Mouse (Mus musculus): ENCODE measurements around the gene Ntng1. TPM values are rescaled to one million over a fixed set of nuclear protein-coding genes. Genes with fewer than 3 reads are reported as not detected.

Gene Ntng1
- polyA plus RNA-seq, 1 experiment: 0.05 TPM

DNA sequence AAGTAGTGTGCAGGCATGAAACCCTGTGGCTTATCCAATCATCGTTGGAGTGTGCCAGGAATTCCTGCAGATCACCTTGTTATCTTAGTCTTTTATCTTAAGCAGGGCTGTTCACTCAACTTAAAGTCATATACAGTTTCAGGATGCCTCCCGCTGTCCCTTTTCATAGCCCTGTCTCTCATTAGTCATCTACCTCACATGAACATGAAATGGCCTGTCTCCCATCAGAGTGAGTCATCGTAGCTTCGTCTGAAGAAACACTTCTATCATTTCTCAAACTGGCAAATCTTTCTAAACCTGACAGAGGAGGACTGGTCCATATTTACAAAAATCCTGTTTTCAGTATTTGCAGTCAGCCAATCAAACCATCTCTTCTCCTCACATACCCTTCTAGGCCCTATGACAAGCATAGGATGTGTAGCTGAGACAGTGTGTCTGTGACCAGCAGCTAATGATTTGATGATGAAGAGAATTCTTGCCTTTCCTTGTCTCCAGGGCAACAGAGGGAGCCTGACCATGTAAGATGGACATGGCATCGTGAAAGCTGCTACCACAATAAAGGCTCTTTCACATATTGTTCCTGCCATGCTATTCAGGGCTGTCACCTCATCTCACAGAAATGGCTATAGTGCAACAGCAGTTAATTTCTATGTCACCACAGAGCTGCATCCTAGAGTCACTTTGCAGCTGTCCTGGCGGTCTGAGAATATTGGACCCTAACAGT lies 336.4 kb downstream of the Ntng1 start:
- Histone ChIP-seq H3K27me3 (ENCODE audit: control insufficient read depth, insufficient read depth, low read length) (no peaks in the 10 kb centered on the region), H3K4me1 (ENCODE audit: control insufficient read depth, insufficient read depth, insufficient read length) (no peaks in the 10 kb centered on the region), H3K4me3 (ENCODE audit: extremely low read depth, insufficient read depth, insufficient read length) (no peak overlapping the region), H3K36me3 (ENCODE audit: control insufficient read depth, insufficient read depth, low read length) (no peaks in the 10 kb centered on the region), H3K27ac (ENCODE audit: insufficient read depth, low read length) (no peak overlapping the region)
- TF ChIP-seq CTCF (IDR thresholded peaks at IDR 0.05; ENCODE audit: extremely low read depth, insufficient read depth, insufficient read length, insufficient replicate concordance) (no peak), POLR2A (IDR thresholded peaks at IDR 0.05; ENCODE audit: low read depth, low read length) (no peak)
- DNase-seq (ENCODE audit: low read depth in 1 of 2, low spot score in 2 of 2): no peak
- WGBS: 87% methylated on average over 6 of the region's 6 CpGs

DNA sequence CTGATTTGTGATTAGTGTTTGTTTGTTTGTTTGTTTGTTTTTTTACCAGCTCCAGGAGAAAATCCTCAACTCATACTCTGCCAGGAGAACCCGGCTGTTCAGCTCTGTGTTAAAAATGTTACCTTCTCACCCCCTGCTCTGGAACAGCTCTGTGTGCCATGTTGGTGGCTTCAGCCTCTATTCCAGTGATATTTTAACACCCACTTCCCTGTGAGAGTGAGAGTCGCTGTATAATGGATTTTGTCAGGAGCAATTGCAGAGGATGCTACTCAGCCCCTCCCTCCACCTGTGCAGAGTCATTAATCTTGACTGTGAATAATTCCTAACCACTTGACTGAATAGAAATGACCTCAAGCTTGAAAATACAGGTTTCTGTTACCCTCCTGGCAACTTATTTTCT lies 339.7 kb downstream of the Ntng1 start:
- DNase-seq (ENCODE audit: low read depth in 1 of 2, low spot score in 2 of 2): no peak
- no peaks in the 10 kb centered on the region for H3K36me3 ChIP-seq (ENCODE audit: control insufficient read depth, insufficient read depth, low read length)
- no peak overlapping the region for H3K27ac ChIP-seq (ENCODE audit: insufficient read depth, low read length)
- 87% methylated on average over 2 of the region's 2 CpGs for WGBS
- no peak for TF ChIP-seq CTCF (IDR thresholded peaks at IDR 0.05; ENCODE audit: extremely low read depth, insufficient read depth, insufficient read length, insufficient replicate concordance)
- TF ChIP-seq POLR2A (IDR thresholded peaks at IDR 0.05; ENCODE audit: low read depth, low read length): no peak
- H3K4me1 ChIP-seq (ENCODE audit: control insufficient read depth, insufficient read depth, insufficient read length): no peaks in the 10 kb centered on the region
- no peaks in the 10 kb centered on the region for H3K27me3 ChIP-seq (ENCODE audit: control insufficient read depth, insufficient read depth, low read length)
- no peak overlapping the region for H3K4me3 ChIP-seq (ENCODE audit: extremely low read depth, insufficient read depth, insufficient read length)

GRCm38 (mm10) chr3:109803616-109804015 lies 340.2 kb downstream of the Ntng1 start:
- DNase-seq (ENCODE audit: low read depth in 1 of 2, low spot score in 2 of 2): no peak
- no peak for TF ChIP-seq POLR2A (IDR thresholded peaks at IDR 0.05; ENCODE audit: low read depth, low read length)
- Histone ChIP-seq H3K4me1 (ENCODE audit: control insufficient read depth, insufficient read depth, insufficient read length) (no peaks in the 10 kb centered on the region), H3K27ac (ENCODE audit: insufficient read depth, low read length) (no peak overlapping the region), H3K27me3 (ENCODE audit: control insufficient read depth, insufficient read depth, low read length) (no peaks in the 10 kb centered on the region), H3K4me3 (ENCODE audit: extremely low read depth, insufficient read depth, insufficient read length) (no peak overlapping the region), H3K36me3 (ENCODE audit: control insufficient read depth, insufficient read depth, low read length) (no peaks in the 10 kb centered on the region)
- WGBS: 87% methylated on average over 3 of the region's 3 CpGs

DNA sequence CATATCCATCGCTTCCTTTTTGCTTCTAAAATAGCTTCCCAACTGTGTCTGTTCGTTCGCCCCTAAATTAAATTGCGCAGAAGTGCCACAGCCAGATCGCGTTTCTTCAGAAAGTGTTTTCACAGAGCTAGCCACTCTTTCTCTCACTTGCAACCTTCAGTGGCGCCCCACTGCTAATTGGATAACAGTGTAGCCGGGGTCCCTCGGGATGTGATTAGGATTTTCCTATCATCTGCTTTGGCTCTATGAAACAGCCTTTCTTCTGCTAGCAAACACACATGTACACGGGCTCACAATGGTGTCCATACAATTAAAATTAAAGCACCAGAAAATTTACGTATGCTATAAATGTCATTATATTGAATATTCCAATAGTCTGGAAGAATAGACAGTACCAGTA lies 346.5 kb downstream of the Ntng1 start:
- Histone ChIP-seq H3K27me3 (ENCODE audit: control insufficient read depth, insufficient read depth, low read length) (no peaks in the 10 kb centered on the region), H3K4me3 (ENCODE audit: extremely low read depth, insufficient read depth, insufficient read length) (no peak overlapping the region), H3K27ac (ENCODE audit: insufficient read depth, low read length) (no peak overlapping the region), H3K36me3 (ENCODE audit: control insufficient read depth, insufficient read depth, low read length) (no peaks in the 10 kb centered on the region), H3K4me1 (ENCODE audit: control insufficient read depth, insufficient read depth, insufficient read length) (no peaks in the 10 kb centered on the region)
- 94% methylated on average over 11 of the region's 11 CpGs for WGBS
- TF ChIP-seq CTCF (IDR thresholded peaks at IDR 0.05; ENCODE audit: extremely low read depth, insufficient read depth, insufficient read length, insufficient replicate concordance) (no peak), POLR2A (IDR thresholded peaks at IDR 0.05; ENCODE audit: low read depth, low read length) (no peak)
- DNase-seq (ENCODE audit: low read depth in 1 of 2, low spot score in 2 of 2): no peak

GRCm38 (mm10) chr3:109783231-109783630 lies 360.6 kb downstream of the Ntng1 start:
- no peak for TF ChIP-seq CTCF (IDR thresholded peaks at IDR 0.05; ENCODE audit: extremely low read depth, insufficient read depth, insufficient read length, insufficient replicate concordance)
- TF ChIP-seq POLR2A (IDR thresholded peaks at IDR 0.05; ENCODE audit: low read depth, low read length): no peak
- H3K27me3 ChIP-seq (ENCODE audit: control insufficient read depth, insufficient read depth, low read length): no peaks in the 10 kb centered on the region
- no peak for DNase-seq (ENCODE audit: low read depth in 1 of 2, low spot score in 2 of 2)
- no peaks in the 10 kb centered on the region for H3K4me1 ChIP-seq (ENCODE audit: control insufficient read depth, insufficient read depth, insufficient read length)
- WGBS: 78% methylated on average over 5 of the region's 5 CpGs
- H3K4me3 ChIP-seq (ENCODE audit: extremely low read depth, insufficient read depth, insufficient read length): no peak overlapping the region
- H3K27ac ChIP-seq (ENCODE audit: insufficient read depth, low read length): no peak overlapping the region
- no peaks in the 10 kb centered on the region for H3K36me3 ChIP-seq (ENCODE audit: control insufficient read depth, insufficient read depth, low read length)

GRCm38 (mm10) chr3:109782289-109782951 lies 361.4 kb downstream of the Ntng1 start:
- Histone ChIP-seq H3K27ac (ENCODE audit: insufficient read depth, low read length) (no peak overlapping the region), H3K4me3 (ENCODE audit: extremely low read depth, insufficient read depth, insufficient read length) (no peak overlapping the region), H3K4me1 (ENCODE audit: control insufficient read depth, insufficient read depth, insufficient read length) (no peaks in the 10 kb centered on the region), H3K27me3 (ENCODE audit: control insufficient read depth, insufficient read depth, low read length) (no peaks in the 10 kb centered on the region), H3K36me3 (ENCODE audit: control insufficient read depth, insufficient read depth, low read length) (no peaks in the 10 kb centered on the region)
- 7% methylated on average over 27 of the region's 27 CpGs for WGBS
- TF ChIP-seq POLR2A (IDR thresholded peaks at IDR 0.05; ENCODE audit: low read depth, low read length): no peak
- TF ChIP-seq CTCF (IDR thresholded peaks at IDR 0.05; ENCODE audit: extremely low read depth, insufficient read depth, insufficient read length, insufficient replicate concordance): no peak
- DNase-seq (ENCODE audit: low read depth in 1 of 2, low spot score in 2 of 2): no peak

DNA sequence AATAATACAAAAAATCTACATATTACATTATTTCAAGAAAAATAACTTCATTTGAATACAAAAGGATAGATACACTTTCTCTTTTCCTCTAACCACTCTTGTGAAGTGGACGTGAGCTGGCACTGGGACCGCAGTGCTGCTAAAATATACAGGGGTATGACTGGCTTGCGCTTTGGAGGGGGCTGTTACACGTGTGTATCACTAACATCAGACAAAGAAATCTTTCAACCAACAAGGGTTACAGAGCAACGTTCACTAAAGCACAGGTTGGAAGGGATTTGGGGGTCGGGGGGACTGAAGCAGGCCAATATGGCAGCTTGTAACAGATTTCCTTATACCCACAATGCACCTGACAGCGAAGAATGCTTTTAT lies 361.9 kb downstream of the Ntng1 start:
- Histone ChIP-seq H3K27ac (ENCODE audit: insufficient read depth, low read length) (no peak overlapping the region), H3K4me1 (ENCODE audit: control insufficient read depth, insufficient read depth, insufficient read length) (no peaks in the 10 kb centered on the region), H3K4me3 (ENCODE audit: extremely low read depth, insufficient read depth, insufficient read length) (no peak overlapping the region), H3K27me3 (ENCODE audit: control insufficient read depth, insufficient read depth, low read length) (no peaks in the 10 kb centered on the region), H3K36me3 (ENCODE audit: control insufficient read depth, insufficient read depth, low read length) (no peaks in the 10 kb centered on the region)
- 66% methylated on average over 7 of the region's 7 CpGs for WGBS
- TF ChIP-seq POLR2A (IDR thresholded peaks at IDR 0.05; ENCODE audit: low read depth, low read length) (no peak), CTCF (IDR thresholded peaks at IDR 0.05; ENCODE audit: extremely low read depth, insufficient read depth, insufficient read length, insufficient replicate concordance) (no peak)
- DNase-seq (ENCODE audit: low read depth in 1 of 2, low spot score in 2 of 2): no peak
